Mouse (Mus musculus): Measurements from ENCODE around the gene Uggt1.

- TF ChIP-seq POLR2A (IDR thresholded peaks at IDR 0.05; ENCODE audit: borderline replicate concordance, extremely low read depth, insufficient read depth, insufficient read length, poor library complexity, severe bottlenecking) (no peak), CTCF (IDR thresholded peaks at IDR 0.05; ENCODE audit: borderline replicate concordance, extremely low read depth, insufficient read depth, insufficient read length) (no peak)
Observed at GRCm38 (mm10) chr1:36233218-36233617, 11.3 kb downstream of the Uggt1 start.
